Mouse (Mus musculus) hindbrain, embryonic 11.5 days (tissue): ENCODE data around the gene Dnttip1. TPM values are rescaled to one million over a fixed set of nuclear protein-coding genes. Genes with fewer than 3 reads are reported as not detected.

ENCODE experiments used
- ATAC-seq: fragments of 200-750 bp; cut with Nextera tagmentation; 2 replicates; pipeline ENCODE4 v1.8.0; 2017; ENCODE audit warnings: mild to moderate bottlenecking, moderate TSS enrichment, moderate library complexity; ENCODE audit not compliant: low FRiP score
- DNase-seq: peaks from one replicate; pipeline ENCODE4 v3.0.0-alpha.2; 2015; ENCODE audit warnings: low spot score
- H3K27ac ChIP-seq: fragments of 300-500 bp; sonication (generic); 2 replicates; pipeline ENCODE4 v1.5.1; 2014; ENCODE audit warnings: mild to moderate bottlenecking, low read depth, low read length
- H3K27me3 ChIP-seq: fragments of 300-500 bp; sonication (generic); 2 replicates; pipeline ENCODE4 v1.6.1; 2014; ENCODE audit warnings: mild to moderate bottlenecking, low read length, moderate library complexity, mixed read lengths; ENCODE audit not compliant: control insufficient read depth, insufficient read depth
- H3K36me3 ChIP-seq: fragments of 300-500 bp; sonication (generic); 2 replicates; pipeline ENCODE4 v1.6.1; 2014; ENCODE audit warnings: mild to moderate bottlenecking, low read length, moderate library complexity, mixed read lengths; ENCODE audit not compliant: control insufficient read depth, insufficient read depth
- H3K4me1 ChIP-seq: fragments of 300-500 bp; sonication (generic); replicated peaks from 2 replicates; pipeline ENCODE4 v1.6.1; 2014; ENCODE audit warnings: low read length, mixed read lengths; ENCODE audit not compliant: control insufficient read depth, insufficient read depth
- H3K4me2 ChIP-seq: fragments of 300-500 bp; sonication (generic); replicated peaks from 2 replicates; pipeline ENCODE4 v1.6.1; 2014; ENCODE audit warnings: mild to moderate bottlenecking, low read depth, low read length
- H3K4me3 ChIP-seq: fragments of 300-500 bp; sonication (generic); 2 replicates; pipeline ENCODE4 v1.5.1; 2014; ENCODE audit warnings: low read depth, low read length
- H3K9ac ChIP-seq: fragments of 300-500 bp; sonication (generic); 2 replicates; pipeline ENCODE4 v1.6.1; 2014; ENCODE audit warnings: low read depth, low read length
- H3K9me3 ChIP-seq: fragments of 300-500 bp; sonication (generic); 2 replicates; pipeline ENCODE4 v1.6.1; 2016; ENCODE audit warnings: low read length; ENCODE audit not compliant: control insufficient read depth
- WGBS: fragments of 180-500 bp; shearing (Covaris S2); extraction: QIAGEN DNeasy Blood & Tissue Kit; methylation state at CpG from one replicate; pipeline ENCODE4 v1.1.7; 2014; 5-methylcytosine and 5-hydroxymethylcytosine counted together
- polyA plus RNA-seq: library from polyadenylated mRNA; unstranded; fragments of >200 nt; fragmentation: Nextera tagmentation; extraction: Ambion mirVana; gene quantifications from 2 replicates; pipeline ENCODE4 v1.2.1, GENCODE M21; 2014

Dnttip1 gene
- polyA plus RNA-seq, 1 experiment from 2014 or later = 79.4 TPM

GRCm38 (mm10) chr2:164781876-164782275 is 36.1 kb downstream of the Dnttip1 start:
- DNase-seq (no peak), ATAC-seq (no peak)
- no peaks in the 10 kb centered on the region for H3K36me3 ChIP-seq
- no peak overlapping the region for H3K27ac ChIP-seq
- 72% methylated on average over 4 of the region's 4 CpGs for WGBS
- H3K4me2 ChIP-seq = no peak overlapping the region
- H3K27me3 ChIP-seq = no peaks in the 10 kb centered on the region
- peaks cover 2% of the 10 kb centered on the region; the same call in 1 of the 2 replicates for H3K4me1 ChIP-seq
- no peak overlapping the region for H3K4me3 ChIP-seq
- H3K9ac ChIP-seq = no peak overlapping the region
- H3K9me3 ChIP-seq = no peaks in the 10 kb centered on the region

GRCm38 (mm10) chr2:164783926-164784581 is 38.3 kb downstream of the Dnttip1 start:
- no peaks in the 10 kb centered on the region for H3K9me3 ChIP-seq
- no peak overlapping the region for H3K4me3 ChIP-seq
- H3K27me3 ChIP-seq = no peaks in the 10 kb centered on the region
- H3K27ac ChIP-seq = no peak overlapping the region
- H3K4me2 ChIP-seq = no peak overlapping the region
- H3K36me3 ChIP-seq = no peaks in the 10 kb centered on the region
- ATAC-seq (no peak), DNase-seq (no peak)
- 77% methylated on average over 7 of the region's 7 CpGs for WGBS
- H3K4me1 ChIP-seq = peaks cover 2% of the 10 kb centered on the region; the same call in 1 of the 2 replicates
- no peak overlapping the region for H3K9ac ChIP-seq

DNA sequence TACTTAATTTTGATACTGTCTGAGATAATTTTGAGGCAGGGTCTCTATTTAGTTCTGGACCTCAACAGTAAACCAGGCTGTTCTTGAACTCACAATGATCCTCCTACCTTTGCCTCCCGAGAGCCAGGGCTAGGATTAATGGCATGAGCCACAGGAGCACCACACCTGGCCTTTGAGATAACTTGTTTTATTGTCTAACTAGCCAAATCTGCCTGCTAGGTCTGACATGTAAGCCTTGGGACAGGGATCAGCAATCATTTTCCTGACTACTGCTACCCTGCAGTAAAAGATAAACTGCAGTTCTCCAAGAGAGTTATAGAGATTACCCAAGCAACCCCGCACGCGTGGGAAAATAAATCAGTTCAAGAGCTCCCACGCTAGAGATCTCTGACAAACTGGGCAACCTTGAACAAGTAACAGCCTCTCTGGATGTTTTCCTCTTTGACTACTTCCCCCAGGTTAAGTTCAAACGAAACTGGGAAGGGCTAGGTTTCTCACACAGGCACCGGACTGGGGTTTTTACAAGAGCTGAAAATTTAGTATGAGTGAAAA is 39.2 kb downstream of the Dnttip1 start:
- no peaks in the 10 kb centered on the region for H3K27me3 ChIP-seq
- no peak for ATAC-seq
- no peaks in the 10 kb centered on the region for H3K36me3 ChIP-seq
- peak; percentile 30 for DNase-seq
- peak overlapping the region; percentile 63 for H3K9ac ChIP-seq
- no peaks in the 10 kb centered on the region for H3K9me3 ChIP-seq
- H3K4me3 ChIP-seq = peak overlapping the region; percentile 56
- peak overlapping the region; percentile 56 for H3K4me2 ChIP-seq
- H3K27ac ChIP-seq = no peak overlapping the region
- peaks cover 2% of the 10 kb centered on the region; the same call in 1 of the 2 replicates for H3K4me1 ChIP-seq
- WGBS = 25% methylated on average over 7 of the region's 7 CpGs

GRCm38 (mm10) chr2:164785481-164786387 is 40.0 kb downstream of the Dnttip1 start, which contains the start of gene Snx21:
Snx21 (plus strand) TSS chr2:164785823.
- peak within 1 kb of the TSS; percentile 63 for H3K9ac ChIP-seq
- peak within 1 kb of the TSS; percentile 56 for H3K4me2 ChIP-seq
- peak within 1 kb of the TSS; percentile 56 for H3K4me3 ChIP-seq
- peak within 1 kb of the TSS; percentile 0; the same call in 1 of the 2 replicates for H3K27ac ChIP-seq
- DNase-seq (peak; percentile 93), ATAC-seq (peak; percentile 88)
- no peaks in the 10 kb centered on the region for H3K9me3 ChIP-seq
- peaks cover 2% of the 10 kb centered on the region; the same call in 1 of the 2 replicates for H3K4me1 ChIP-seq
- H3K27me3 ChIP-seq = no peaks in the 10 kb centered on the region
- no peaks in the 10 kb centered on the region for H3K36me3 ChIP-seq
- WGBS = under 1% methylated on average over 65 of the region's 89 CpGs

DNA sequence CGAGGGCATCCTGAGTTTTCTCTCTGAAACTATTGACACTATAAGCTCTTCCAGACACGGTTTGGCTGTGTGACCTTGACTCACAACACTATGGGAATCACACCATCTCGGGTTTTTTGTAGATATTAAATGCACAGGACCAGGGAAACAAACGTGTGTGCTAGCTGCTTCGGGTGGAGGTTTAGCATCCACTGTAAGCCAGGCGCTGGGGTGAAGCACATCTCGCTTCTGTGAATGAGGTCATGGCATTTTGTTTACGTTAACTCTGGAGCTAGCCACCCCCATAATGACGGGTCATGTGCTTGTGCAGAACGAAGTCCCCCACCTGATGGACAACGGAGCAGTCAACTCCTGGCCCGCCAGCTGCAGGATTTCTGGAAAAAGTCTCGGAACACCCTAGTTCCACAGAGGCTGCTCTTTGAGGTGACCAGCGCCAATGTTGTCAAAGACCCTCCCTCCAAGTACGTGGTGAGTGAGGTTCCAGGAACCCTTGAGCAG is 40.7 kb downstream of the Dnttip1 start:
- WGBS = 7% methylated on average over 15 of the region's 15 CpGs
- H3K27me3 ChIP-seq = no peaks in the 10 kb centered on the region
- H3K4me3 ChIP-seq = peak overlapping the region; percentile 56
- H3K9me3 ChIP-seq = no peaks in the 10 kb centered on the region
- peak overlapping the region; percentile 63 for H3K9ac ChIP-seq
- H3K27ac ChIP-seq = no peak overlapping the region
- no peak for ATAC-seq
- H3K4me2 ChIP-seq = peak overlapping the region; percentile 56
- H3K4me1 ChIP-seq = peaks cover 2% of the 10 kb centered on the region; the same call in 1 of the 2 replicates
- no peak for DNase-seq
- no peaks in the 10 kb centered on the region for H3K36me3 ChIP-seq

- peak overlapping the region; percentile 56; the same call in 1 of the 2 replicates for H3K4me2 ChIP-seq
Measured at GRCm38 (mm10) chr2:164787032-164787431, 41.2 kb downstream of the Dnttip1 start.

GRCm38 (mm10) chr2:164787779-164788178 is 42.0 kb downstream of the Dnttip1 start:
- no peak overlapping the region for H3K9ac ChIP-seq
- ATAC-seq (no peak), DNase-seq (no peak)
- H3K4me2 ChIP-seq = no peak overlapping the region
- WGBS = 87% methylated on average over 10 of the region's 10 CpGs
- no peaks in the 10 kb centered on the region for H3K27me3 ChIP-seq
- H3K27ac ChIP-seq = no peak overlapping the region
- H3K36me3 ChIP-seq = no peaks in the 10 kb centered on the region
- peaks cover 2% of the 10 kb centered on the region; the same call in 1 of the 2 replicates for H3K4me1 ChIP-seq
- no peak overlapping the region for H3K4me3 ChIP-seq
- no peaks in the 10 kb centered on the region for H3K9me3 ChIP-seq

More at GRCm38 (mm10) chr2:164787032-164787431, 41.2 kb downstream of the Dnttip1 start:
- Histone ChIP-seq H3K27ac (no peak overlapping the region), H3K27me3 (no peaks in the 10 kb centered on the region), H3K9ac (no peak overlapping the region), H3K9me3 (no peaks in the 10 kb centered on the region), H3K4me3 (no peak overlapping the region), H3K4me1 (peaks cover 2% of the 10 kb centered on the region; the same call in 1 of the 2 replicates), H3K36me3 (no peaks in the 10 kb centered on the region)
- DNase-seq (no peak), ATAC-seq (no peak)
- 85% methylated on average over 3 of the region's 3 CpGs for WGBS

GRCm38 (mm10) chr2:164788411-164788810 is 42.6 kb downstream of the Dnttip1 start:
- H3K36me3 ChIP-seq = no peaks in the 10 kb centered on the region
- H3K27ac ChIP-seq = no peak overlapping the region
- DNase-seq = no peak
- no peak overlapping the region for H3K4me2 ChIP-seq
- no peaks in the 10 kb centered on the region for H3K27me3 ChIP-seq
- 69% methylated on average over 4 of the region's 4 CpGs for WGBS
- H3K4me1 ChIP-seq = peaks cover 2% of the 10 kb centered on the region; the same call in 1 of the 2 replicates
- no peak overlapping the region for H3K4me3 ChIP-seq
- no peak for ATAC-seq
- no peaks in the 10 kb centered on the region for H3K9me3 ChIP-seq
- H3K9ac ChIP-seq = no peak overlapping the region
